Mouse (Mus musculus): ENCODE data around the gene Usp2.

DNA sequence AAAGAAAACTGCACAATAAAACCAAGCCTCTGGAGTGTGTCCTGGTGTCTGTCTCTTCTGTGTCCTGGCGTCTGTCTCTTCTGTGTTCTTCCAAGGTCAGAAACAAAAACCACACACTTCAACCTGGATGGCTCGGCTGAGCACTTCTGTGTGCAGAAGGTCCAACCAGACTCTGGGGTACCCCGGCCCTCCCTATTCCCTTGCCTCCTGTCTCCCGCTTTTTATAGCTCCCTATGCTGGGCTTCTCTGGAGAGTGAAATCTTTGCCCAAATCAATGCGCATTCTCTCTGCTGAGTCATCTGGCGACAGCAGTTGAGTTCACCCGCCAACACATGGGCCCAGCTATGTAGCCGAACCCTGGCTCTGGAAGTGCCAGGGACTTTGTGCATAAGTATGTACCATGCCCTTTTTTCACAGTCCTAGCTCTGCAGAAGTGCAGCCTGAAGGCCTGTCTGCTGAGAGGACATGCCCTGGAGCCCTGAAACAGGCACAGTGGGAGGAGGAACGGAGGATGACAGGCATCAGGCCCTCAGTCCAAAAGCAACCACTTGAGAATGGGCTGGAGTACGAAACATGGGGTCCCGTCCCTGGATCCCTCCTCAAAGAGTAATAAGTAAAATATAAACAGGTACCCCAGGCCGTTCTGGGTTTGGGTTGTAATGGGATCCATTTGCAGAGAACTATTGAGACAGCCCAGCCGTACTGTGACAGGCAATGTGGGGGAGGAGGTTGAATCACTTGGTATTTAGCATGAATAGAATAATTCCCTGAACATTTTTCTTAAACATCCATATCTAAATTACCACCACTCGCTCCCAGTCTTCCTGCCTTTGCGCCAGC lies 18.1 kb upstream of the Usp2 start:
- TF ChIP-seq POLR2AphosphoS5 (IDR thresholded peaks at IDR 0.05; ENCODE audit: insufficient replicate concordance, low read depth, low read length) (no peak), CTCF (IDR thresholded peaks at IDR 0.05; ENCODE audit: low read depth, low read length) (no peak), GATA1 (IDR thresholded peaks at IDR 0.05; ENCODE audit: borderline replicate concordance, low read length) (no peak), TAL1 (conservative IDR thresholded peaks at IDR 0.05; ENCODE audit: low read depth, low read length) (no peak), GATA2 (IDR thresholded peaks at IDR 0.05; ENCODE audit: borderline replicate concordance, low read depth, low read length) (no peak)
